Mouse (Mus musculus): ENCODE results near the gene Dbndd1. TPM values are rescaled to one million over a fixed set of nuclear protein-coding genes. Genes with fewer than 3 reads are reported as not detected.
A peak's percentile ranks its signal among the peaks of the same experiment; 100 is the strongest.
"Not testable (repeated sequence)": the region's sequence is repeated elsewhere in the genome, so short reads cannot be mapped to it uniquely, and the experiment has no call there.

Gene Dbndd1
- total RNA-seq, 2 experiments from 2014 or later, result 38.3 to 43.4 TPM

DNA sequence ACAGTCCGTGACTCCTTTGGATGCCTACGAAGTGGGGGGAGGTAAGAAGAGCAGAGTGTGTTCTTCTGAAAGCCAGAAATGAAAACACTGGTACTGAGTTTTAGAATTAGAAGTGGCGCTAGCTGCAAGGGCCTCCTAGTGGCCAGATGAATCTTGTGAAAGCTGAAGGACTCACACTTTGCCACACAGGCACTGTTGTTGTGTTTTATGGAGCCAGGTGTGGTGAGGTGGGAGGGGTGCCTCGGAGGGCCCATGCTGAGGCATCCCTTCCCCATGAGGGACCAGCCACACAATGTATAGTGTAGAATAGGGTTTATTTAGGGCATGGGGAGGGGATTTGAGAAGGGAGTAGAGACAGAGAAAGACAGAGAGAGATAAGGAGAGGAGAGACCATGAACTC, 17.6 kb downstream of the Dbndd1 start:
- intact Hi-C loops (cut with DNase I), result no loop called here

DNA sequence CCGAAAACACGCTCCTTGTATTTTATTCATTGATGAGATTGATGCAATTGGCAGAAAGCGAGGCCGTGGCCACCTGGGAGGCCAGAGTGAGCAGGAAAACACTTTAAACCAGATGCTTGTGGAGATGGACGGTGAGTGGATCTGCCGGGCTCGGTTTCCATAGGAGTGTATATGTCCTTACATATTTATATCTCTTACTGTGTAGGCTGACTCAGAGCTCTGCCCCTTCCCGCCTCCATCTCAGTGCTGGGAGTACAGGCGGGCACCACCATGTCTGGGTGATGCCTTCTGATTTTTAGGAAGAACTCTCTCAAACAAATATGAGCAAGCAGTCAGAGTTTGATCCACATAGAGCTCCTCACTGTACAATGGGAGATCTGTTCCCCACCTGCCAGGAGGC, 22.4 kb downstream of the Dbndd1 start:
- DNase-seq, result no peak
- intact Hi-C loops (cut with DNase I), result no loop called here

More for the DNA sequence above, 17.6 kb downstream of the Dbndd1 start:
- DNase-seq, result no peak

DNA sequence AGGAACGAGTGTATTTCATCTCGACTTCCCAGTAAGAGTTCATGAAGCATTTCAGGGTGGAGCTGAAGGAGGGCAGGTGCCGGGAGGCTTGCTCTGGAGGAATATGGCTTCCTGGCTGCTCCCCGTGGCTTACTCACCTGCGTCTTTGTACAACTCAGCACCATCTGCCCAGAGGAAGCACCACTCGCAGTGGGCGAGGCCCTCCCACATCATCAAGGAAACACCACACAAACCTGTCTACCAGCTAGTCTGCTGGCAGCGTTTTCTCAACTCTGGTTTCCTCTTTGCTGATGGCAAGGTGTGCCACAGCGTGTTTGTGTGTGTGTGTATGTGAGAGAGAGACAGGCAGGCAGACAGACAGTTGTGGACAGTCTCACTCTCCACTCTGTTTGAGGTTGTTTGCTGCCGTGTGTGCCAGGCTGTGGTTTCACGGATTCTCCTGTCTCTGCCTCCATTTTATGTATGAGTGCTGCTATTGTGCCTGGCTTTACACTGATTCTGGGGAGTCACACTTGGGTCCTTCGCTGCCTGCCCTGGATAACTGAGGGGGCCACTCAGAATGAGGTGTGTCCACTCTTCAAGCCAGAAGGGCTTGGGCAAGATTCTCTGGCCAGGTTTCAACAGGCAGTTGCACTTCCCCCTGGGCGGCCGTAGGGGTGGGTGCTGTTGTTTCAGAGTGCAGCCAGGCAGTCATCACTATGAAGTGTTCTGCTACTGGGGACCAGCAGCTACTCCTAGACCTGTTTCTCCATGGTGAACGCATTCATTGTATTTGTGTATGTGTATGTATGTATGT, 23.8 kb downstream of the Dbndd1 start:
- DNase-seq, result no peak
- intact Hi-C loops (cut with DNase I), result no loop called here

DNA sequence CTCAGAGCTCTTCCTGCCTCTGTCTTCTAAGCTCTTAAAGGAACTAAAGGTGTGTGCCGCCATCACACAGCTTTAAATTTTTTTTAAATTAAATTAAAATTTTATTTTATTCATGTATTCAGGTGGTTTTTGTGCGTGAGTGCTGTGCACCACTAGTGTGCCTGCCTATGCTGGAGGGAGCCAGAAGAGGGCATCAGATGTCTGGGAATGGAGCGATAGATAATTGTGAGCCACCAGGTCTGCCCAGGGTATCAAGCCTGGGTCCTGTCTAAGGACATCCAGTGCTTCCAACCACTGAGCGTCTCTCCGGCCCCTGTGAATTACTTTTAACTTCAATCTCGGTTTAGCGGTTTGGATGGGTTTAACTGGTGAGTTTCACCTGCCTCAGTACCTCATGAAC, 32.6 kb downstream of the Dbndd1 start:
- DNase-seq, result no peak
- intact Hi-C loops (cut with DNase I), result no loop called here

DNA sequence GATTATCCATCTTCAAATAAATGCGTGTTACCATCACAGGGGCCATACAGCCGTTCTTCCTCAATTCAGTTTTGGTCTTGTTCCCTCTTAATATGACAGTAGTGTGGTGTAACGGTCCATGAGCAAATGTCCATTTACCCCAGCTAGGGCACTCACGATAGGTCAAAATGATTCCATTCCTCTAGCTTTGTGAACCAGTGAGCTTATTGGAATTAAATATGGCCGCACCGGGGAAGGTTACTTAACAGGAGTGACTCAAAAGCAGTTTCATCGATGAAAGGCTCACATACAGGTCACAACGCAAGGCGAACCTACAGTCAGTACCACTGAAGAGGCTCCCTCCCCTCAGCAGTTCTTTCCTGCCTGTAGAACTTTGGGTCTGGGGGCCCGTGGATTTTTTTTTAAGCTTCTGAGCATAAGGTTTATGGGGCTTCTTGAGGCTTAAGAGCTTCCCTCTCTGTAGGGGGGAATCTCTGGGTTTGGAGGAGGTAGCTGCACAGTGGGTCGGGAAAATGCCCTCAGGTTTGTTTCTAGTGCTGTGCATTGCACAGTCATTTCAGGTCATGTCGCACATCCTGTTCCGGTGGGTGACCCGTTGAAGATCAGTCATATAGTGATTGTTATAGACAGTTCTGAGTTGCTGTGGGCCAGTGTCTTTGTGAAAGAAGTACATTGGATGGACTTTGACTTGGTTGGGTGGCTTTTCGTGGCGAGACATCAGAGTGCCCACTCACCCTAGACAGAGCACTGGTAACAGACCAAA, 36.6 kb downstream of the Dbndd1 start:
- no peak for DNase-seq
- intact Hi-C loops (cut with DNase I), result no loop called here

DNA sequence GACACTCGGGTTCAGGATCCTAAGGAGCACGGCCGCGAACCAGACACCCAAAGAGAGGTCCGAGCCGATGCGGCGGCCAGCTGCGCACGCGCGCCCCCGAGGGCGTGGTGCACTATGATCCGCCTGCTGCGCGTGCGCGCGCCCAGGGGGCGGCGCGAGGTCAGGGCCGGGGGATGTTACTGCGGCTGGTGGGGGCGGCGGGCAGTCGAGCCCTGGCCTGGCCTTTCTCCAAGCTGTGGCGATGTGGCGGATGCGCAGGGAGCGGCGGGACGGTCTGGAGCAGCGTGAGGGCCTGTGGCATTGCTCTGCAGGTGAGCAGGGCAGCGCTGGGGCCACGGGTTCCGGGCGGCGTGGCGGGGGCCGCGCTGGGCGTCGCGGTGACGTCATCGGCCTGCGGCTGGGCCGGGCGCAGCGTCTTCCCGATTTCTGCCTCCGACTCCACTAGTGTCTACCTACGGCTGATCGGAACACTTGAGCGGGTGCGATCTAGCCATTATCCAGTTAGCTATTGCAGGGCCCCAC, 37.5 kb downstream of the Dbndd1 start, which contains the start of gene Afg3l1:
Afg3l1 (plus strand) TSS at position 167 of the 522 bp plus-strand sequence.
- intact Hi-C loops (cut with DNase I), result no loop called here
- DNase-seq, result peak; percentile 96

DNA sequence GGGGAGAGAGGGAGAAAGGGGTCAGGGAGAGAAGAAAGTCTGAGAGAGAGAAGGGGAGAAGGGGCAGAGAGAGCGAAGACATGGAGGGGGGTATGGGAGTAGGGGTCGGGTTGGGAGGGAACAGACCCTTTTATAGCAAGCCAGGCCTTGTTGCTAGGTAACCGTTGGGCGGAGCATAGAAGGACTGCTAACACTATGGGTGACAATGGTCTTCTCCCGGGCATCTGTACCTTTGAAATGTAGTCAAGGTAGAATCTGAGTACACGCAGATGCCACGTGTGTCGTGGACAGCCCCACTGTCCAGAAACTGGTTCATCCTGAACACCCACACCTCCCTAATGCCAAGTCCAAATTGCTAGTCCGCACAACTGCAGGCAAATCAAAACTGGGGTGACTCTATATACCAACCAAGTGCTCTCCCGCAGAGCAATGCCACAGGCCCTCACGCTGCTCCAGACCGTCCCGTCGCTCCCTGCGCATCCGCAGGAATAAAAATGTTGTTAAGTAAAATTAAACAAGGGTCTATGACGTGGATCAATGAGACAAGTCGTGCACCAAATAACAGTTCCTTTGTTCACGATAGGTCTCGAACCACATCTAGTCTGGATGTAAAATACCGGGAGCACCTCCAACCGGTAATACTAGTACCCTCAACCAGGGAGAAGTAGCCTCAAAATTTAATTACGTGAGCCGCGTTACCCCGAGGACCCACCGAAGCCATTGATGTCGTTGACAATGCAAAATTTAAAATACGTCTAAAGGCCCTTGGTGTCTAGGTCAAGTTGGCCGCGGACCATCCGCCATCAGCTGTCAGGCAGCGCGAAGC, 38.1 kb downstream of the Dbndd1 start:
- DNase-seq, result no peak
- intact Hi-C loops (cut with DNase I), result no loop called here

DNA sequence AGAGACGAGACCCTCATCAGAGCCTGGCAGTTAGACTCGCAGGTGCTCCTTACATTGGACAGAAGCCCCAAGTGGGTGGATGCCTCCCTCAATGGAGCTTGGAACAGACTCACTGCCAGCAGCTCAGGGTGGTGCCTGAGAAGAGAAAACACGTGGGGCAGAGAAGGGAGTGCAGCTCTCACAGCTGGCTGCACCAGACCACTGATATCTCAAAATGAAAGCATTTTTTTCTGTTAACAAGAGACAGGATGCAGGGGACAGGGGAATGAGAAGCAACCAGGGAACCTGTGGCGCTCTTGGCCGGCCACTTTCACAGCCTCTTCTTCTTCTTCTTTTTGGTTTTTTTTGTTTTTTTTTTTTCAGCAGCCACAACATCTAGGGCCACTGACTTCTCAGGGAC, 40.7 kb downstream of the Dbndd1 start:
- DNase-seq; intact Hi-C loops (cut with DNase I): not testable (repeated sequence)

DNA sequence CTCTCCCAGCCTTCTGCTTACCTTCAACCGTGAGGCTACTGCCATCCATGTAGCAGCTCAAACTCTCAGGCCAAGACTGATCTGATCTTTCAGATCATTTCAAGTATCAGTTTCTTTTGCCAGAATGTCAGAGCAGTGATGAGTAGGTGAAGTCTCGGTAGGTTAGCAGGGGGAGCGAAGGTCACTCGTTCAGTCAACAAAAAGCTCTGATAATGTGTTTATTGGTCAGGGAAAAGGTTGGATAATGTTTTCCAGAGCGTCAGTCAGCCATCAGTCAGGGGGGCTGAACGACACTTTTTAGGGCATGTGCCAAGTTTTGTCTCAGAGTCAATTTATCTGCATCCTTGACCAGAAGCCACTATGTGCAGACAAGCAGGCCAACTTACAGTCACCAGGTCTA, 42.3 kb downstream of the Dbndd1 start:
- intact Hi-C loops (cut with DNase I); DNase-seq: not testable (repeated sequence)

DNA sequence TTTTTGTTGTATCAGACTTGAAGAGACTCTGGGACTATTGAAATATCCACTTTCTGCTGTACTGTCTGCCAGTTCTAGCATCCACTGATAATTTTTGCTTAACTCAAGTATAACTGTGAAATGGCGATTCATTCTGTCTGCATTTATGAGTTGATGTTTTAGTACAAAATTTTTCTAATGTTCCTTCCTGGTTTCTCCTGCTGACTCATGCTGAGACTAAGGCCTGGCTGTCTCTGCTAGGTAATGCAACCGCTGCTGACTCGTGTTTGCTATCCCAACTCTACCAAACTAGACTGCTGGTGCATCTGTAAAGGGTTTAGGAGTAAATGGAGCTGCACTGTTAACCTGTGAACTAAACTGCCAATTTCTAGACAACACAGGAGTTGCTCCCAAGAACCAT, 47.8 kb downstream of the Dbndd1 start:
- intact Hi-C loops (cut with DNase I), result no loop called here
- no peak for DNase-seq

DNA sequence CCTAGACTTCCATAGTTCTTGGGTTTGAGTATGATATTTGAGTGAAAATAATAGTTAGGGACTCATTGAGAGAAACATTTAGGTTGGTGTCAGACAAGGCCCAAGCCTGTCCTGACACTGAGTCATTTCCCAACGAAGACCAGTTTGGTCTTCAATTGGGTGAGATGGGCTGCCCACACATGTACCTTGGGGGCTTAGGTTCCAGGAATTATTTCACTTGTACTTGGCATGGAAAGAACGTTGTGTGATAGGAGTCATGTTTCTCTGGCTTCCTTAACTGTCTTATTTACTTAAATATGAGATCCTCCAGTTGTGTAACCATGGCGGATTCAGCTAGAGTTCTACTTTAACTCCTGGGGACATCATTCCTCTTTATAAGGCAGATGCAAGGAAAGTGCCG, 51.6 kb downstream of the Dbndd1 start:
- no peak for DNase-seq
- intact Hi-C loops (cut with DNase I), result no loop called here

Other genes starting within 250 kb of the Dbndd1 start
- 10 to 100 TPM in 1 of 2 experiments, 1 to 10 TPM in 1; 9.1 to 10.7 TPM for gene Fanca, start 196.9 kb downstream of the Dbndd1 start, total RNA-seq (2021)
- gene Spire2, start 182.8 kb downstream of the Dbndd1 start, total RNA-seq (2021), result 10 to 100 TPM; 25.4 to 27.0 TPM
- gene Tcf25, start 141.7 kb downstream of the Dbndd1 start, total RNA-seq (2021), result 100 to 1,000 TPM; 334 to 346 TPM
- not detected for gene Mc1r, start 108.4 kb downstream of the Dbndd1 start, total RNA-seq (2021)
- 1,000 to 10,000 TPM; 2,432 to 2,471 TPM for gene Tubb3, start 104.0 kb downstream of the Dbndd1 start, total RNA-seq (2021)
- gene Def8, start 91.9 kb downstream of the Dbndd1 start, total RNA-seq (2021), result 10 to 100 TPM; 68.3 to 70.1 TPM
- gene Afg3l1, start 37.6 kb downstream of the Dbndd1 start, total RNA-seq (2021), result 10 to 100 TPM; 48.3 to 56.9 TPM
- gene Gas8, start 3.4 kb upstream of the Dbndd1 start, total RNA-seq (2021), result 10 to 100 TPM; 42.3 to 46.7 TPM
- gene Rhou, start 138.5 kb upstream of the Dbndd1 start, total RNA-seq (2021), result 10 to 100 TPM; 78.0 to 89.0 TPM